In genomic region chr10:68568172-68568571, GRCm38 (mm10) we compare ENCODE assay signal across 19 mouse cellular contexts. TPM values are rescaled to one million over a fixed set of nuclear protein-coding genes. Genes with fewer than 3 reads are reported as not detected.
"Had no signal": no experiment of that assay in that cellular context is flagged by ENCODE, and none has a peak within 500 bp of the region (broad histone marks: within the 10 kb centered on the region; RNA-seq: fewer than 3 reads in every experiment).

No protein-coding gene starts in this region.

- H3K4me3 ChIP-seq: liver, embryonic 13.5 days; liver, embryonic 15.5 days; lung, embryonic 15.5 days; megakaryocyte, embryonic 14.5 days; myocyte; neural tube, embryonic 12.5 days; stomach, embryonic 15.5 days had no signal

- H3K9ac ChIP-seq: liver, embryonic 13.5 days; liver, embryonic 15.5 days; liver, postnatal 0 days; lung, embryonic 15.5 days; neural tube, embryonic 12.5 days; stomach, embryonic 15.5 days had no signal

- ATAC-seq: liver, postnatal 0 days; midbrain, embryonic 16.5 days had no signal

- H3K4me2 ChIP-seq: liver, embryonic 11.5 days; liver, embryonic 13.5 days; liver, embryonic 15.5 days; lung, embryonic 15.5 days; midbrain, embryonic 11.5 days; neural tube, embryonic 12.5 days; stomach, embryonic 15.5 days had no signal

- H3K4me1 ChIP-seq: liver, embryonic 13.5 days; liver, embryonic 15.5 days; megakaryocyte, embryonic 14.5 days; neural tube, embryonic 12.5 days; stomach, embryonic 15.5 days had no signal

- DNase-seq: liver, embryonic 13.5 days; liver, postnatal 0 days; lung, postnatal 10 days; lung, postnatal 36 days; midbrain, embryonic 14.5 days; thymus, adult 18-20 months; thymus, postnatal 14 days; thymus, postnatal 36 days had no signal

- H3K36me3 ChIP-seq: liver, embryonic 13.5 days; liver, embryonic 15.5 days; lung, embryonic 15.5 days; neural tube, embryonic 12.5 days; stomach, embryonic 15.5 days had no signal

- H3K27ac ChIP-seq: liver, embryonic 13.5 days; liver, embryonic 15.5 days; lung, embryonic 15.5 days; macrophage; neural tube, embryonic 12.5 days; stomach, embryonic 15.5 days; stomach, postnatal 0 days had no signal

- H3K9me3 ChIP-seq: liver, embryonic 13.5 days; liver, embryonic 15.5 days; lung, embryonic 15.5 days; neural tube, embryonic 12.5 days; stomach, embryonic 15.5 days had no signal

- H3K27me3 ChIP-seq: liver, embryonic 13.5 days; liver, embryonic 15.5 days; lung, embryonic 15.5 days; megakaryocyte, embryonic 14.5 days; neural tube, embryonic 12.5 days; stomach, embryonic 15.5 days had no signal

RNA-seq across cellular contexts. Expression of gene Cabcoco1, which starts 26.5 kb away (rescaled TPM):
- polyA plus RNA-seq: macrophage, myocyte had no signal
